Mouse (Mus musculus): ENCODE results near the gene Polr2m.
A peak's percentile ranks its signal among the peaks of the same experiment; 100 is the strongest.

The Polr2m gene

DNA sequence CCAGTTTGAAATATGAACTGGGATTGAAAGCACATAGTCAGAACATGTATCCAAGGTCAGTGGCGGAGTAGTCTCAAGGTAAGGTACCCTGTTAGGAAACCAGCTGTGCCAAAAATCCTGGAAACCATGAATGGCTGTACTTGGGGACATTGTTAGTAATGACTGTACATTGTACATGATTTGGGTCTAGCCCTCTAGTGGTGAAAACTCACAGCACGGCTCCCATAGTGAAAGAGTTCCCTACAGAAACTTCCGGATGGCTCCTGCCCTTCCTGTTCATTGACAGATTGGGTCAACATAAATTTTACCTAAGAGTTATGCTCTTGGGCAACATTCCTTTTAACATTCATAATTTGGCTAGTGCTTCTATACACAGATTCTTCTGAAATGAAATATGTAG is 19.6 kb downstream of the Polr2m start:
- DNase-seq: no peak

- DNase-seq: no peak
These were observed 22.6 kb downstream of the Polr2m start for GRCm38 (mm10) chr9:71463072-71463667.

DNA sequence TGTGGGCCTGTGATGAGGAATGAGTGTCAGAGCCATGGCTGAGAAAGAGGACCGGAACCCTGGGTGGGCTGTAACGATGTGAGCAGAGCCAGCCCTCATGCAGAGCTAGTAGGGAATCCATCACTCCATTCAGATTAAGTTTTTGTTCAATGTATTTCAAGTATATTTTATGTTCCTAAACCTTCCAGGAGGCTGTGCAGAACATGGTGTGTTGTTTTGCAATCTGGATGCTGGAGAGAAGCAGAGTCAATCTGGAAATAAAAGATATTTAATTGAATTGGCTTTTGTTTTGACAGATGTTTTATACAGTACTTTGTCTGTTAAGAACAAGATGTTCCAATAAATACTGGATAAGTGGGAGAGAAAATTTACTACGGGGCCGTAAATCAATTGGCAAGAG is 29.0 kb downstream of the Polr2m start:
- no peak for DNase-seq

- no peak for DNase-seq
These were observed 31.8 kb downstream of the Polr2m start for GRCm38 (mm10) chr9:71453917-71454316.

DNA sequence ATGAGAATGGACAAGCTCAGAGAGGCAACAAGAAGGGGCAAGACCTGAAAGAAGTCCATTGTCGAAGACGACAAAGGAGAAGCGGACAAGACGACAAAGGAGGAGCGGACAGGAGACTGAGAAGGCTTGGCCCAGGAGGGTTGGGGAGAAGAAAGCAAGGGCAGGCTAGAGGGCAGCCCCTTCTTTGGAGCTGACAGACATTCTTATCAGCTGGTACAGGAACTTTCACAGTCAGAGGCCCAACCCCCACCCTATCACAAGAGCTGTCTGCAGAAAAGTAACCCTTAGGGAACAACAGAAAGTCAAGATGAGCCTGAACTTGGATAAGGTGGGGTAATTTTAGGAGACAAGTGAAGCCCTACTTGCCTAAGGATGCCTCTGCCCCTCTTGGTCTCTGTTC is 32.4 kb downstream of the Polr2m start:
- DNase-seq: no peak

DNA sequence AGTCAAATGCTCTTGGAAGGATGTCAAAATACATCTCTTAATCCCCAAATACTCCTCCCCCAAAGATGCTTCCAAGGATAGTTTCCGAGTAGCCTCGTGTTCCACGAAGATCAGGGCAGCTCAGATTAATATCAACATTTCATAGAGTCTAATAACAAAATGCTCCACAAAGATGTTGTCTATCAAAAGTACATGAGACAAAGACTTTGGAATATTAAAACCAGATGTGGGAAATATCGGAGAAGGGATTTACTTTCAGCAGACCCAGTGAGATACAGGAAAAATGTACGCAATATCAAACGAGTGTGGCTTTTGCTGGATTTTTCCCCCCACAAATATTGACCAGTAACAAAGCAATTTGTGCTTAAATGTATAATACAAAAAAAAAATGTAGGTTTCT is 35.1 kb downstream of the Polr2m start:
- DNase-seq: no peak

- DNase-seq: peak; percentile 42
These were observed 38.2 kb downstream of the Polr2m start for GRCm38 (mm10) chr9:71447573-71447972.

GRCm38 (mm10) chr9:71445308-71445707 is 40.4 kb downstream of the Polr2m start:
- no peak for DNase-seq

DNA sequence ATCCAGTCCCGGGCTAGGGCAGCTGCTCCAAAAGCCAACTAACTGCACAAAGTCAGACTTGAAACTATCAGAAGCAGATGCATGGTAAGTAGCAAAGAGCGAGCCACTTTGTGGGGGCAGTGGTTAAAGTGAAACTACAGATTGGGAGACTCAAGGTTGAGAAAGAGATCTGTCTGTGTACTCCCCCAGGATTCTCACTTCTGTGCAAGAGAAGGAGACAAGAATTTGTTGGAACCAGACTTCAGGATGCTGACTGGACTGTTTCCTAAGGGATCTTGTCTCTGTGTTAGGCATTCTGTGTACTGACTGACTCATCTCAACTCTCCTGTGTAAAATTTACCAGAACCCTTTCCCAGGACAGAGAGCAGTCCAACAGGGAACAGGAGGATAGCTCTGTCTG is 47.6 kb downstream of the Polr2m start:
- DNase-seq: no peak

Measured in layer of hippocampus, adult 9-11 months (tissue).